Mouse (Mus musculus) adrenal gland, postnatal 14 days (tissue): Measurements from ENCODE around the gene Zfp667. TPM values are rescaled to one million over a fixed set of nuclear protein-coding genes. Genes with fewer than 3 reads are reported as not detected.
"Not testable (repeated sequence)": the region's sequence is repeated elsewhere in the genome, so short reads cannot be mapped to it uniquely, and the experiment has no call there.

Experiments
- DNase-seq: peaks from one replicate; pipeline ENCODE4 v3.0.0; 2021; ENCODE audit warnings: mixed read lengths
- long read RNA-seq, 2 experiments: library from polyadenylated mRNA; stranded (forward); transcript quantifications; one replicate each; pipeline ENCODE4 v2.0.0; 2021
- total RNA-seq: library from RNA; stranded (reverse); gene quantifications from 2 replicates; pipeline ENCODE4 v1.2.3, GENCODE M21; 2021

The Zfp667 gene
- total RNA-seq = 7.1 and 7.2 TPM in 2 replicates
- long read RNA-seq, experiment 1, transcript Zfp667-201 (5 exons, 3,672 nt) = major isoform, 9 of 11 reads
- long read RNA-seq, experiment 1, partial matches to known transcripts = 0 of 11 reads
- long read RNA-seq, experiment 1, other reads (novel, unspliced or antisense) = 2 of 11 reads
- long read RNA-seq, experiment 2, partial matches to known transcripts = 0 of 7 reads
- long read RNA-seq, experiment 2, other reads (novel, unspliced or antisense) = 3 of 7 reads

- DNase-seq = peak; percentile 99
Observed at GRCm38 (mm10) chr7:6285842-6286705, at the start of gene Zfp667. TSS of gene Zfp667 (plus strand) at chr7:6286579.

- DNase-seq = no peak
Observed at GRCm38 (mm10) chr7:6239787-6240186, 46.6 kb upstream of the Zfp667 start.

DNA sequence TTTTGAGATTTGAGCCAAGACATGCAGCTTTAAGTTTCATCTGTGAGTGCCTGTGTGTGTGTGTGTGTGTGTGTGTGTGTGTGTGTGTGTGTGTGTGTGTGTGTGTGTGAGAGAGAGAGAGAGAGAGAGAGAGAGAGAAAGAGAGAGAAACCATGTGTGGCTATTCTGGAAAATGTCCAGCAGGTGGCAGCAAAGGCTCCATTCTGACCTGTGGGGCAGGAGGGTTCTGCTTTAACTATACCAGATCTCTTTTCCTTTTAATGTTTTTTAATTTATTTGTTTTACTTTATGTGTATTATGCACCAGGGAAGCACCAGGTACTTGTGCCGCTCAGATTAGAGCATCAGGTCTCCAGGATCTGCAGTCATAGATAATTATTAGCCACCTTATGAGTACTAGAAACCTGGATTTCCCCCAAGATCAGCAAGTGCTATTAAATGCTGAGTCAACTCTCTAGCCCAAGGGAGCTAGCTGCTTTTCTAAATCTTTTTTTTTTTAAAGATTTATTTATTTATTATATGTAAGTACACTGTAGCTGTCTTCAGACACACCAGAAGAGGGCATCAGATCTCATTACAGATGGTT lies 45.4 kb upstream of the Zfp667 start:
- peak; percentile 64 for DNase-seq

DNA sequence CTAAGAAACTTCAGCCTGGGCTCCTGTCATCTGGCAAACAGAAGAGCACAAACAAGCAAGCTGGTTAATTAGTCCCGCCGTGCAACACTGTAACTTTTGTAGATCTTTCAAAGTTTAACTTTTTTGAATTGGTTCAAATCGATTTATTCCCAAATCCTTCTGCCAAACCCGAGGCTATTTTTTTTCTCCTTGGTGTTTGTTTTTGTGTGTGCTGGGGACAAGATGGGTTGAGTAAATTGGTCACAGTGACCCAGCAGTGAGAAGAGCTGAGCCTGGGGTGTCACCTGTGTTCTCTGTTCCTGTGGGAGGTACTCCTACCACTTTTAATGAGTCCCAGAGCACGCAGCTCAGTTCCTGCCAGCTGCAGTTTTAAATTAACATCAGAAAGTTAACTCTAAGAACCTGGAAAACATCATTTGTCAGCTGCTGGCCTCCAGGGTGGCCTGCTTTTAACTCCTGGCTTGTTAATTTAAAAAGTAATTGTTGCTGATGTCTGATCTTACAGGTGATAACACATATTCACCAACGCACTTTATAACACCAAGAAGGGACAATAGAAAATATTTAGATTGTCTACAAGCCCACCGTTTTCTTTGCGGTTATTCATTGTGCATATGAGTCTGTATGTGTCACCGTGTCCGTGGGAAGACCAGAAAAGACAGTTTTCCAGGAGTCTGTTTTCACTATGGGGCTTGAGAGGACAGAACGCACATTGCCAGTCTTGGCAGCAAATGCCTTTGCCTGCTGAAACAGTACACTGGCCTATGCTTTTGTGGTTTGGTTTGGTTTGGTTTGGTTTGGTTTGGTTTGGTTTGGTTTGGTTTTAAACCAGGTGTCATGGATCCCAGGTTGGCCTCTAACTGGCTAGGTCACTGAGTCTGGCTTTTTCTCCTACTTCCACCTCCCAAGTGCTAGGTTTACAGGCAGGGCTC lies 41.8 kb upstream of the Zfp667 start:
- no peak for DNase-seq

- DNase-seq = no peak
Observed at GRCm38 (mm10) chr7:6252410-6252809, 34.0 kb upstream of the Zfp667 start, which contains the start of gene Epp13. TSS of gene Epp13 (plus strand) at chr7:6252710.

DNA sequence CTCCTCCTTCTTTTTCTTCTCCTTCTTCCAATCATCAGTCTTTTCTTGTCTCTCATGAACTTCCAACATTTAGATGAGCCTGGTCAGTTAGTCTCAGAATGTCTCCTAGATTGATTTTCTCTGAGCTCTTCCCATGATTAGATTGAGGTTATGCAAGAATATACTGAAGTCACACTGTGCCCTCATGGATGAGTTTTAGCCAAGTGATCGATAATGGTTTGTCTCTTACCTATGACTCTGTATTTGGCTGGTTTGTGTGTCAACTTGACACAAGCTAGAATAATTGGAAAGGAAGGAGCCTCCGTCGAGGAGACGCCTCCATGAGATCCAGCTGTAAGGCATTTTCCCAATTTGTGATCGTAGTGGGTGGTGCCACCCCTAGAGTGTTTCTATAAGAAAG lies 31.9 kb upstream of the Zfp667 start:
- DNase-seq = no peak

DNA sequence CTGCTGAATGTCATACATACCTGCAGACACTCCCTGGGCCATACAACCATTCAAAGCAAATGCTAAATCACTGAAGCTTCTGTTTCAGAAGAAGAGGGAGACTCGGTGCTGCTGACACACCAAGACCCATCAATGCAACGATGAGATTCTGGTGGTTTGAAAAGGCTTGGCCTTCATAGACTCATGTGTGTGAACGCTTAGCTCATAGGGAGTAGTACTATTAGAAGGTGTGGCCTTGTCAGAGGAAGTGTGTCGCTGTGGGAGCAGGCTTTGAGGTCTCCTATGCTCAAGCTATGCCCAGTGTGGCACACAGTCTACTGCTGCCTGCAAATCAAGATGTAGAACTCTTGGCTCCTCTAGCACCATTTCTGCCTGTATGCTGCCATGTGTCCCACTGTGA lies 29.0 kb upstream of the Zfp667 start:
- no peak for DNase-seq

GRCm38 (mm10) chr7:6258232-6259220 lies 27.9 kb upstream of the Zfp667 start:
- DNase-seq = no peak

GRCm38 (mm10) chr7:6260004-6260403 lies 26.4 kb upstream of the Zfp667 start:
- not testable (repeated sequence) for DNase-seq

DNA sequence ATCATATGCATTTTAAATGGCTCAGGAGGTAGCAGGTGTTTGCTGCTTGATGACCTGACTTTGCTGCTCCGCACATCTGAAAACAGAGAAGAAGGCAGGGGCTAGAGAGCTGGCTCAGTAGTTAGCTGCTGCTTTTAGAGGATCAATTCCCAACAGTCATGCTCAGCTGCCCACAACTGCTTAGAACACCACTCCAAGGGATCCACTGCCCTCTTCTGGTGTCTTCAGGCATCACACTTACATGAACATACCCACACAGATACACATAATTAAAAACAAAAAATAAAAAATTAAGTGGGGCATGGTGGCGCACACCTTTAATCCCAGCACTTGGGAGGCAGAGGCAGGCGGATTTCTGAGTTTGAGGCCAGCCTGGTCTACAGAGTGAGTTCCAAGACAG lies 24.3 kb upstream of the Zfp667 start:
- DNase-seq = no peak

DNA sequence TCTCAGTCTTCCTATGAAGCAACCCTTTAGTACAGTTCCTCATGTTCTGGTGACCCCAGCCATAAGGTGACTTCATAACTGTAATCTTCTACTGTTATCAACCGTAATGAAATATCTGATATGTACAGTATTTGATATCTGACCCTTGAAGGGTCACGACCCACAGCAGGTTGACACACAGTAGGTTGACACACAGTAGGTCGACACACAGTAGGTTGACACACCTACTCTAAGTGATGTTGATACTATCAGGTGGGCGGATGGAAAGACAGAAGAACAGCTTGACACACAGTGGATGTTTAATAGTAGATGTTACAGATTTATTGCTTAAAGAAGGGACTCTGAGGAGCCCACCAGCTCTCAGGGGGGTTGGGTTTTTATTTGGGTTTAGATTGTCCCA lies 23.4 kb upstream of the Zfp667 start:
- DNase-seq = no peak

- DNase-seq = peak; percentile 62
Observed at GRCm38 (mm10) chr7:6265695-6266094, 20.7 kb upstream of the Zfp667 start.

DNA sequence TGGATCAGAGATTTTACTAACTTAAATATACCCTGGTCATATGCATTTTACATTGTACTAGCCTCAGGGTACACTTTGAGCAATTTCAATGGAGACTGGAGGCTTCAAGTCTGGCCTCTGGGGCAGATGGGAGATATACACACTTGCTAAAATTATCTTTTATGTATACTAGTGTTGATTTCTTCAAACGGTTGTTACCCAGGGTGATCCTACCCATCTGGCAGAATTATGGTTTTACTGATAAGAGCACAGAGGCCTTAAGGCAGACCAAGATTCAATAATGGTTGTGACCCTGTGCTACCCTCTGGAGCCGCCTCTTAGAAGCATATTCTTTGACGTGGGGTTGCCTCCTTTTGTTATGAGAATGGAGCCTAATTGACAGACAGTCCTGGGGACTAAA lies 8.5 kb upstream of the Zfp667 start:
- DNase-seq = no peak

GRCm38 (mm10) chr7:6282749-6283148 lies 3.6 kb upstream of the Zfp667 start:
- DNase-seq = peak; percentile 87

GRCm38 (mm10) chr7:6283451-6284075 lies 2.8 kb upstream of the Zfp667 start:
- DNase-seq = peak; percentile 85

DNA sequence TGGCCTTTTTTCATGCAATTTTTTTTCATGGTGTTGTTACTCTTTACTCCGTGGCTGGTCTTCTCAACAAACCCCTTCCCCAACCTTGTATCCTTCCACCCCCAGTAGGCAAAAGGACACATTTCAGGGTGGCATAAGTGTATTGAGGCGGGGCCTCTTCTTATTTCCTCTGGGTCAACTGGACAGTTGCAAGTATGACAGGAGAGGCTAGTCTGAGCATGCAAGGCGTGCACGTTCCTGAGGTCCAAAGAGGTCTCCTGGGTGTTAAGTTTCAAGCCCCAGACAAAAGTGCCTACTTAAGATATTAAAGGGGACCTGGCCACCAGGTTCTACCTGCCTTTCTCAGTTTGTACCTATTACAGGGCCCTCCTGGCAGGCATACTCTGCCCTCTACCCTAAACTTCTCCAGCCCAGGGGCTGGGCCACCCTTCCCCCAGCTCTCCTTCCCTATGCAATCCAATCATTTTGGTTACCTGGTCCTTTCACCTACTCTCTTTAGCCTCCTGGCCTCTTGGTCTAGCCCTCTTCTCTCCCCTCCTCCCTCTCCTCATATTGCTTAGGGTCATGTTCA lies 1.9 kb upstream of the Zfp667 start:
- DNase-seq = no peak

DNA sequence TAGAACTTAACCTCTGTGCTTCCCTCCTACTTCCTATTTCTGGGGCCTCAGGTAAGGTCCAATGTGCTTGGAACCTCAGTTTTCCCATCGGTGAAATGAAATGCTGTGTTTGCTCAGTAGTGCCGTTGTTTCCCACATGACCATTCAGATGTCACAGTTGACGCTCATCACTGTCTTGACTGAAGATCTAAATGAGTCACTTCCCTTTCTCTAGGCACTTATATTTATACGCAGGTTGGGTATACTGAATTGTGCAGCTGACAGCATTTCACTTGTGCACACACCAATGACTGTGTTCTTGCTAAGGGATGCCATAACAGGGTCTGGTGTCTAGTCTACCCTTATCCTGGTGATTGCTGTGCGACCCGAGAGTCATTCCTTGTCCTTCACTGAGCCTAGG lies 1.0 kb upstream of the Zfp667 start:
- no peak for DNase-seq

GRCm38 (mm10) chr7:6286921-6287531 lies 647 bp downstream of the Zfp667 start:
- peak; percentile 15 for DNase-seq

- DNase-seq = not testable (repeated sequence)
Observed at GRCm38 (mm10) chr7:6291121-6291520, 4.7 kb downstream of the Zfp667 start.
